ENCODE assay signal across 11 mouse cellular contexts in genomic region chr5:88519232-88519631, GRCm38 (mm10). TPM values are rescaled to one million over a fixed set of nuclear protein-coding genes. Genes with fewer than 3 reads are reported as not detected.
DNase-seq lines count a peak whose midpoint lies in the region; ATAC-seq and TF ChIP-seq lines count a peak whose summit lies in the region.
"Had no signal": no experiment of that assay in that cellular context is flagged by ENCODE, and none has a peak within 500 bp of the region (broad histone marks: within the 10 kb centered on the region; RNA-seq: fewer than 3 reads in every experiment).

No protein-coding gene starts in this region.

- H3K36me3 ChIP-seq in hindbrain, embryonic 15.5 days = no peaks in the 10 kb centered on the region
- no peaks in the 10 kb centered on the region for H3K36me3 ChIP-seq in hindbrain, embryonic 13.5 days
- H3K36me3 ChIP-seq in thymus, adult 2 months (ENCODE audit: control insufficient read depth, insufficient read depth, low read length) = no peaks in the 10 kb centered on the region
- H3K36me3 ChIP-seq: embryonic facial prominence, embryonic 12.5 days; liver, embryonic 13.5 days had no signal

- 4% methylated on average over 2 of the region's 2 CpGs for WGBS in hindbrain, embryonic 15.5 days
- WGBS in hindbrain, embryonic 13.5 days = 7% methylated on average over 2 of the region's 2 CpGs
- 1% methylated on average over 2 of the region's 2 CpGs for WGBS in thymus, adult 2 months

- no peaks in the 10 kb centered on the region for H3K9me3 ChIP-seq in hindbrain, embryonic 15.5 days
- no peaks in the 10 kb centered on the region for H3K9me3 ChIP-seq in hindbrain, embryonic 13.5 days
- H3K9me3 ChIP-seq: embryonic facial prominence, embryonic 12.5 days; liver, embryonic 13.5 days had no signal

- TF ChIP-seq CTCF in thymus, adult 2 months (IDR thresholded peaks at IDR 0.05; ENCODE audit: borderline replicate concordance, control insufficient read depth, extremely low read depth, insufficient read depth, low read length, poor library complexity) = no peak

- peak; percentile 43 for DNase-seq in thymus, adult 2 months
- no peak for DNase-seq in thymus, postnatal 36 days
- DNase-seq in c-Kit-positive CD71-negative TER-119-negative erythroid progenitor cells, embryonic 14.5 days (ENCODE audit: low read depth) = peak; percentile 31
- DNase-seq in hindlimb bud, embryonic 11.5 days (ENCODE audit: extremely low spot score, low read depth, low spot score) = peak; percentile 41
- peak; percentile 22 for DNase-seq in retina, adult 2 months (ENCODE audit: low read depth, low spot score)
- DNase-seq in urinary bladder, postnatal 25 days (ENCODE audit: low spot score) = no peak
- DNase-seq: liver, embryonic 13.5 days had no signal

- H3K27me3 ChIP-seq in hindbrain, embryonic 15.5 days = no peaks in the 10 kb centered on the region
- H3K27me3 ChIP-seq in hindbrain, embryonic 13.5 days = no peaks in the 10 kb centered on the region
- no peaks in the 10 kb centered on the region for H3K27me3 ChIP-seq in thymus, adult 2 months (ENCODE audit: control insufficient read depth, insufficient read depth, low read length)
- H3K27me3 ChIP-seq: embryonic facial prominence, embryonic 12.5 days; liver, embryonic 13.5 days had no signal

- H3K9ac ChIP-seq in hindbrain, embryonic 15.5 days = no peak overlapping the region
- H3K9ac ChIP-seq in hindbrain, embryonic 13.5 days = no peak overlapping the region
- H3K9ac ChIP-seq: embryonic facial prominence, embryonic 12.5 days; liver, embryonic 13.5 days had no signal

- ATAC-seq in hindbrain, embryonic 15.5 days (ENCODE audit: low FRiP score, low read depth) = peak; percentile 69; the same call in 1 of the 2 replicates
- no peak for ATAC-seq in hindbrain, embryonic 13.5 days (ENCODE audit: low FRiP score)

- no peak for TF ChIP-seq POLR2A in thymus, adult 2 months (IDR thresholded peaks at IDR 0.05; ENCODE audit: control insufficient read depth, extremely low read depth, insufficient read depth, low read length, poor library complexity)

- no peak overlapping the region for H3K4me2 ChIP-seq in hindbrain, embryonic 15.5 days
- no peak overlapping the region for H3K4me2 ChIP-seq in hindbrain, embryonic 13.5 days
- H3K4me2 ChIP-seq: embryonic facial prominence, embryonic 12.5 days; liver, embryonic 13.5 days had no signal

- H3K4me1 ChIP-seq in hindbrain, embryonic 15.5 days (replicated peaks) = no peaks in the 10 kb centered on the region
- no peaks in the 10 kb centered on the region for H3K4me1 ChIP-seq in hindbrain, embryonic 13.5 days (replicated peaks)
- H3K4me1 ChIP-seq in thymus, adult 2 months (replicated peaks; ENCODE audit: control insufficient read depth, insufficient read depth, low read length) = no peaks in the 10 kb centered on the region
- H3K4me1 ChIP-seq: embryonic facial prominence, embryonic 12.5 days; liver, embryonic 13.5 days had no signal

- no peak overlapping the region for H3K4me3 ChIP-seq in hindbrain, embryonic 15.5 days
- H3K4me3 ChIP-seq in hindbrain, embryonic 13.5 days = no peak overlapping the region
- H3K4me3 ChIP-seq in thymus, adult 2 months (ENCODE audit: control insufficient read depth, insufficient read depth, low read length) = no peak overlapping the region
- H3K4me3 ChIP-seq: embryonic facial prominence, embryonic 12.5 days; liver, embryonic 13.5 days had no signal

- no peak overlapping the region for H3K27ac ChIP-seq in hindbrain, embryonic 15.5 days (replicated peaks)
- H3K27ac ChIP-seq in hindbrain, embryonic 13.5 days = no peak overlapping the region
- H3K27ac ChIP-seq in thymus, adult 2 months (ENCODE audit: control insufficient read depth, insufficient read depth, low read length) = no peak overlapping the region
- H3K27ac ChIP-seq: embryonic facial prominence, embryonic 12.5 days; liver, embryonic 13.5 days had no signal

RNA-seq across cellular contexts. Expression of gene Jchain, which starts 8.5 kb away (rescaled TPM):
- 0.29 and 0.30 TPM in 2 replicates for polyA plus RNA-seq in hindbrain, embryonic 15.5 days (2015; fragmentation: Nextera tagmentation; extraction: Ambion mirVana)
- 0.23 and 0.38 TPM in 2 replicates for polyA plus RNA-seq in hindbrain, embryonic 13.5 days (2015; fragmentation: Nextera tagmentation; extraction: Ambion mirVana)
- 40.8 and 79.5 TPM in 2 replicates for polyA plus RNA-seq in thymus, adult 2 months (2012; rRNA removed)

RNA-seq across cellular contexts. Expression of gene Enam, which starts 31.5 kb away (rescaled TPM):
- polyA plus RNA-seq in hindbrain, embryonic 15.5 days (2015; fragmentation: Nextera tagmentation; extraction: Ambion mirVana) = not detected in 2 replicates
- polyA plus RNA-seq in hindbrain, embryonic 13.5 days (2015; fragmentation: Nextera tagmentation; extraction: Ambion mirVana) = not detected in 2 replicates
- polyA plus RNA-seq in thymus, adult 2 months (2012; rRNA removed) = 0.03 TPM in 1 of 2 replicates, not detected in the other
- polyA plus RNA-seq: liver, embryonic 13.5 days; stomach, embryonic 16.5 days had no signal

RNA-seq across cellular contexts. Expression of gene Utp3, which starts 35.0 kb away (rescaled TPM):
- 43.8 and 44.6 TPM in 2 replicates for polyA plus RNA-seq in hindbrain, embryonic 15.5 days (2015; fragmentation: Nextera tagmentation; extraction: Ambion mirVana)
- polyA plus RNA-seq in hindbrain, embryonic 13.5 days (2015; fragmentation: Nextera tagmentation; extraction: Ambion mirVana) = 57.0 and 57.5 TPM in 2 replicates
- polyA plus RNA-seq in thymus, adult 2 months (2012; rRNA removed) = 19.0 and 21.3 TPM in 2 replicates

RNA-seq across cellular contexts. Expression of gene Rufy3, which starts 45.6 kb away (rescaled TPM):
- polyA plus RNA-seq in hindbrain, embryonic 15.5 days (2015; fragmentation: Nextera tagmentation; extraction: Ambion mirVana) = 259 and 269 TPM in 2 replicates
- polyA plus RNA-seq in hindbrain, embryonic 13.5 days (2015; fragmentation: Nextera tagmentation; extraction: Ambion mirVana) = 299 and 313 TPM in 2 replicates
- 6.4 and 7.8 TPM in 2 replicates for polyA plus RNA-seq in thymus, adult 2 months (2012; rRNA removed)

Comparison
In these comparisons a context has a peak if more than half of its experiments do, and no peak if none do; other contexts are left out.
1. DNase-seq: peak in thymus, adult 2 months (single experiment), c-Kit-positive CD71-negative TER-119-negative erythroid progenitor cells, embryonic 14.5 days (single experiment), hindlimb bud, embryonic 11.5 days (single experiment) and retina, adult 2 months (single experiment); none in thymus, postnatal 36 days (0 of 2) and urinary bladder, postnatal 25 days (single experiment).
2. RNA of gene Jchain, which starts 8.5 kb away (polyA plus RNA-seq): 40.8 to 79.5 TPM in thymus, adult 2 months; 0.29 to 0.30 TPM in hindbrain, embryonic 15.5 days and 0.23 to 0.38 TPM in hindbrain, embryonic 13.5 days; every median in the first group is over 10 times any median in the second.